Mouse (Mus musculus): ENCODE measurements around the gene Zmynd15. TPM values are rescaled to one million over a fixed set of nuclear protein-coding genes. Genes with fewer than 3 reads are reported as not detected.

Gene Zmynd15
- total RNA-seq, 2 experiments from 2014 or later, result 0.36 to 0.44 TPM

- no peak for TF ChIP-seq CTCF (IDR thresholded peaks at IDR 0.05)
- no peak overlapping the region for H3K27ac ChIP-seq
- DNase-seq (ENCODE audit: extremely low spot score in 1 of 2, low spot score in 2 of 2), result no peak
- H3K4me3 ChIP-seq, result no peak overlapping the region
- intact Hi-C loops (cut with DNase I), result loop anchor here (2.0 kb wide), 1 partner anchor 58 kb away; no protein-coding TSS in a partner anchor
Observed at GRCm38 (mm10) chr11:70511242-70511641, 52.0 kb downstream of the Zmynd15 start.

GRCm38 (mm10) chr11:70511825-70512224 is 52.6 kb downstream of the Zmynd15 start:
- DNase-seq (ENCODE audit: extremely low spot score in 1 of 2, low spot score in 2 of 2), result no peak
- intact Hi-C loops (cut with DNase I), result loop anchor here (2.0 kb wide), 1 partner anchor 59 kb away; no protein-coding TSS in a partner anchor
- no peak overlapping the region for H3K27ac ChIP-seq
- H3K4me3 ChIP-seq, result no peak overlapping the region
- no peak for TF ChIP-seq CTCF (IDR thresholded peaks at IDR 0.05)

- TF ChIP-seq CTCF (IDR thresholded peaks at IDR 0.05), result no peak
- Histone ChIP-seq H3K4me3 (no peak overlapping the region), H3K27ac (no peak overlapping the region)
- intact Hi-C loops (cut with DNase I), result no loop called here
- no peak for DNase-seq (ENCODE audit: extremely low spot score in 1 of 2, low spot score in 2 of 2)
Observed at GRCm38 (mm10) chr11:70512709-70513342, 53.6 kb downstream of the Zmynd15 start.

GRCm38 (mm10) chr11:70513520-70513919 is 54.3 kb downstream of the Zmynd15 start:
- TF ChIP-seq CTCF (IDR thresholded peaks at IDR 0.05), result no peak
- no peak for DNase-seq (ENCODE audit: extremely low spot score in 1 of 2, low spot score in 2 of 2)
- intact Hi-C loops (cut with DNase I), result no loop called here

GRCm38 (mm10) chr11:70514288-70514687 is 55.1 kb downstream of the Zmynd15 start, which contains the start of gene Vmo1:
Gene Vmo1 (minus strand): TSS chr11:70514616.
- no peak for DNase-seq (ENCODE audit: extremely low spot score in 1 of 2, low spot score in 2 of 2)
- Histone ChIP-seq H3K27ac (no peak within 1 kb of the TSS), H3K4me3 (no peak within 1 kb of the TSS)
- intact Hi-C loops (cut with DNase I), result no loop called here
- TF ChIP-seq CTCF (IDR thresholded peaks at IDR 0.05), result no peak

More at GRCm38 (mm10) chr11:70513520-70513919, 54.3 kb downstream of the Zmynd15 start:
- H3K4me3 ChIP-seq, result no peak overlapping the region
- no peak overlapping the region for H3K27ac ChIP-seq

Small RNAs within 50 kb of the gene (microRNA-seq; reads per million reads assigned to microRNA genes)
- gene Mir7115, result 2.2 to 4.5 reads per million in 2 experiments

Other genes starting within 250 kb of the Zmynd15 start
- gene Slc16a11, start 246.7 kb upstream of the Zmynd15 start, total RNA-seq (2021), result 10 to 100 TPM; 35.7 to 36.9 TPM
- gene Slc16a13, start 238.4 kb upstream of the Zmynd15 start, total RNA-seq (2021), result 10 to 100 TPM in 1 of 2 experiments, 1 to 10 TPM in 1; 7.5 to 10.5 TPM
- 1 to 10 TPM; 1.7 to 3.5 TPM for gene Bcl6b, start 229.6 kb upstream of the Zmynd15 start, total RNA-seq (2021)
- gene 0610010K14Rik, start 221.5 kb upstream of the Zmynd15 start, total RNA-seq (2021), result 10 to 100 TPM; 45.5 to 51.2 TPM
- gene Gm21988, start 219.6 kb upstream of the Zmynd15 start, total RNA-seq (2021), result 1 to 10 TPM; 4.9 to 5.3 TPM
- 100 to 1,000 TPM; 241 to 270 TPM for gene Rnasek, start 219.6 kb upstream of the Zmynd15 start, total RNA-seq (2021)
- under 1 TPM; 0.16 to 0.19 TPM for gene Alox12, start 204.1 kb upstream of the Zmynd15 start, total RNA-seq (2021)
- gene Alox12e, start 136.8 kb upstream of the Zmynd15 start, total RNA-seq (2021), result under 1 TPM in 1 of 2 experiments, not detected in 1; 0.33 TPM
- not detected for gene Alox15, start 107.4 kb upstream of the Zmynd15 start, total RNA-seq (2021)
- 10 to 100 TPM; 34.6 to 36.2 TPM for gene Pelp1, start 49.4 kb upstream of the Zmynd15 start, total RNA-seq (2021)
- 10 to 100 TPM; 74.3 to 86.0 TPM for gene Arrb2, start 26.8 kb upstream of the Zmynd15 start, total RNA-seq (2021)
- gene Med11, start 7.5 kb upstream of the Zmynd15 start, total RNA-seq (2021), result 10 to 100 TPM; 13.2 to 14.8 TPM
- 1 to 10 TPM; 1.2 to 1.4 TPM for gene Cxcl16, start 551 bp downstream of the Zmynd15 start, total RNA-seq (2021)
- 1 to 10 TPM in 1 of 2 experiments, not detected in 1; 1.1 TPM for gene Tm4sf5, start 45.8 kb downstream of the Zmynd15 start, total RNA-seq (2021)
- not detected for gene Vmo1, start 55.2 kb downstream of the Zmynd15 start, total RNA-seq (2021)
- not detected for gene Gltpd2, start 59.8 kb downstream of the Zmynd15 start, total RNA-seq (2021)
- gene Psmb6, start 65.9 kb downstream of the Zmynd15 start, total RNA-seq (2021), result 100 to 1,000 TPM; 164 to 169 TPM
- not detected for gene Gm40193, start 73.5 kb downstream of the Zmynd15 start, total RNA-seq (2021)
- 10 to 100 TPM; 12.8 to 13.6 TPM for gene Pld2, start 80.6 kb downstream of the Zmynd15 start, total RNA-seq (2021)
- 100 to 1,000 TPM; 411 to 445 TPM for gene Mink1, start 103.4 kb downstream of the Zmynd15 start, total RNA-seq (2021)
- gene 4930544D05Rik, start 156.4 kb downstream of the Zmynd15 start, total RNA-seq (2021), result under 1 TPM; 0.61 TPM
- not detected for gene Chrne, start 159.8 kb downstream of the Zmynd15 start, total RNA-seq (2021)
- not detected for gene Gp1ba, start 179.7 kb downstream of the Zmynd15 start, total RNA-seq (2021)
- 10 to 100 TPM; 81.7 to 86.9 TPM for gene Rnf167, start 187.8 kb downstream of the Zmynd15 start, total RNA-seq (2021)
- 100 to 1,000 TPM; 107 to 117 TPM for gene Slc25a11, start 188.0 kb downstream of the Zmynd15 start, total RNA-seq (2021)
- 100 to 1,000 TPM; 207 to 224 TPM for gene Pfn1, start 195.2 kb downstream of the Zmynd15 start, total RNA-seq (2021)
- gene Eno3, start 197.8 kb downstream of the Zmynd15 start, total RNA-seq (2021), result 10 to 100 TPM in 1 of 2 experiments, 1 to 10 TPM in 1; 9.8 to 10.6 TPM
- gene Spag7, start 210.0 kb downstream of the Zmynd15 start, total RNA-seq (2021), result 10 to 100 TPM; 52.2 to 56.7 TPM
- gene Camta2, start 228.7 kb downstream of the Zmynd15 start, total RNA-seq (2021), result 100 to 1,000 TPM; 238 to 261 TPM
- gene Inca1, start 240.7 kb downstream of the Zmynd15 start, total RNA-seq (2021), result 1 to 10 TPM; 1.8 to 3.0 TPM
- 10 to 100 TPM; 58.1 to 60.7 TPM for gene Kif1c, start 241.1 kb downstream of the Zmynd15 start, total RNA-seq (2021)

All from left cerebral cortex, adult 2 months (tissue).